Mouse (Mus musculus) kidney, embryonic 16.5 days (tissue): ENCODE results near the gene Ceacam16. TPM values are rescaled to one million over a fixed set of nuclear protein-coding genes. Genes with fewer than 3 reads are reported as not detected.
A peak's percentile ranks its signal among the peaks of the same experiment; 100 is the strongest.

Source experiments
- ATAC-seq: fragments of 200-750 bp; cut with Nextera tagmentation; 2 replicates; pipeline ENCODE4 v1.8.0; 2017; ENCODE audit warnings: moderate TSS enrichment; ENCODE audit not compliant: low FRiP score, low TSS enrichment
- H3K27ac ChIP-seq: fragments of 300-500 bp; sonication (generic); 2 replicates; pipeline ENCODE4 v1.5.1; 2014; ENCODE audit warnings: low read length
- H3K27me3 ChIP-seq: fragments of 300-500 bp; sonication (generic); 2 replicates; pipeline ENCODE4 v1.6.1; 2014; ENCODE audit warnings: low read length, control low read depth, mixed read lengths; ENCODE audit not compliant: insufficient read depth
- H3K36me3 ChIP-seq: fragments of 300-500 bp; sonication (generic); 2 replicates; pipeline ENCODE4 v1.6.1; 2014; ENCODE audit warnings: low read length, control low read depth, mixed read lengths; ENCODE audit not compliant: insufficient read depth
- H3K4me1 ChIP-seq: fragments of 300-500 bp; sonication (generic); 2 replicates; pipeline ENCODE4 v1.6.1; 2014; ENCODE audit warnings: low read length, control low read depth, mixed read lengths; ENCODE audit not compliant: insufficient read depth
- H3K4me2 ChIP-seq: fragments of 300-500 bp; sonication (generic); replicated peaks from 2 replicates; pipeline ENCODE4 v1.6.1; 2014; ENCODE audit warnings: low read depth, low read length
- H3K4me3 ChIP-seq: fragments of 300-500 bp; sonication (generic); 2 replicates; pipeline ENCODE4 v1.5.1; 2014; ENCODE audit warnings: mild to moderate bottlenecking, low read length
- H3K9ac ChIP-seq: fragments of 300-500 bp; sonication (generic); replicated peaks from 2 replicates; pipeline ENCODE4 v1.6.1; 2014; ENCODE audit warnings: low read length
- H3K9me3 ChIP-seq: fragments of 300-500 bp; sonication (generic); 2 replicates; pipeline ENCODE4 v1.6.1; 2016; ENCODE audit warnings: low read length, control low read depth
- WGBS: fragments of 180-500 bp; shearing (Covaris S2); extraction: QIAGEN DNeasy Blood & Tissue Kit; methylation state at CpG from one replicate; pipeline ENCODE4 v1.1.7; 2014; 5-methylcytosine and 5-hydroxymethylcytosine counted together
- polyA plus RNA-seq: library from polyadenylated mRNA; unstranded; fragments of >200 nt; fragmentation: Nextera tagmentation; extraction: Ambion mirVana; gene quantifications from 2 replicates; pipeline ENCODE4 v1.2.1, GENCODE M21; 2015

Ceacam16 gene
- polyA plus RNA-seq, result 0.15 TPM in 1 of 2 replicates, not detected in the other

GRCm38 (mm10) chr7:19861199-19861598, at the start of gene Ceacam16:
Ceacam16 (minus strand) TSS chr7:19861299.
- Histone ChIP-seq H3K4me3 (no peak within 1 kb of the TSS), H3K9me3 (no peaks in the 10 kb centered on the region), H3K36me3 (no peaks in the 10 kb centered on the region), H3K27ac (no peak within 1 kb of the TSS), H3K9ac (no peak within 1 kb of the TSS), H3K4me2 (no peak within 1 kb of the TSS), H3K27me3 (no peaks in the 10 kb centered on the region), H3K4me1 (no peaks in the 10 kb centered on the region)
- ATAC-seq, result no peak
- 79% methylated on average over 9 of the region's 9 CpGs for WGBS

- no peak overlapping the region for H3K4me2 ChIP-seq
- no peaks in the 10 kb centered on the region for H3K4me1 ChIP-seq
- H3K36me3 ChIP-seq, result peaks cover 41% of the 10 kb centered on the region
- 49% methylated on average over 21 of the region's 21 CpGs for WGBS
- H3K27me3 ChIP-seq, result no peaks in the 10 kb centered on the region
- H3K9me3 ChIP-seq, result peaks cover 5% of the 10 kb centered on the region; the same call in 1 of the 2 replicates
- peak; percentile 81 for ATAC-seq
- H3K27ac ChIP-seq, result no peak overlapping the region
- no peak overlapping the region for H3K4me3 ChIP-seq
- no peak overlapping the region for H3K9ac ChIP-seq
These were observed 49.6 kb upstream of the Ceacam16 start for GRCm38 (mm10) chr7:19910421-19911291.

- no peaks in the 10 kb centered on the region; the same call in 1 of the 2 replicates for H3K9me3 ChIP-seq
- no peak overlapping the region for H3K4me3 ChIP-seq
- ATAC-seq, result no peak
- H3K27me3 ChIP-seq, result no peaks in the 10 kb centered on the region
- no peaks in the 10 kb centered on the region for H3K36me3 ChIP-seq
- H3K27ac ChIP-seq, result no peak overlapping the region
- H3K4me2 ChIP-seq, result no peak overlapping the region
- H3K9ac ChIP-seq, result no peak overlapping the region
- H3K4me1 ChIP-seq, result no peaks in the 10 kb centered on the region
- WGBS, result 53% methylated on average over 8 of the region's 8 CpGs
These were observed 28.8 kb upstream of the Ceacam16 start for GRCm38 (mm10) chr7:19889881-19890280.

DNA sequence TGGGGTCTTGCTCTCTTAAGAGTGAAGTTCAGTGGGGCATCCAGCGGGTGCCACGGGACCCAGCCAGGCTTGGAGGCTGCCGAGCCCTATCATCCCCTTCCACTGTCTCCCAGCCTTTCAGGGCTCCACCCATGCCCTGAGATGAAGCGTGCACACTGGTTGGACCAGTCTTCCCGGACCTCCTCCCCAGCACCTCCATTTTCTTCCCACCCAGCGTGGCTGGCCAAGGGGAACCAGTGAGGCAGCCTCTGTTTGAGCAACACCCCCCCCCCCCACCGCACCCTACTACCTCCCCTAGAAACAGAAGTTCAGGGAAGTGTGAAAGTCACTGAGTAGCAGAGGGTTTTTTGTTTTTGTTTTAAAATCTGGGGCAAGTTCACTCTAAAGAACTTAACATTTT, 26.8 kb upstream of the Ceacam16 start, which contains the start of gene Ceacam19:
TSS of gene Ceacam19 (minus strand) at position 117 of the 400 bp plus-strand sequence.
- Histone ChIP-seq H3K9ac (no peak within 1 kb of the TSS), H3K27me3 (no peaks in the 10 kb centered on the region), H3K4me1 (no peaks in the 10 kb centered on the region), H3K4me2 (no peak within 1 kb of the TSS), H3K27ac (no peak within 1 kb of the TSS), H3K36me3 (no peaks in the 10 kb centered on the region), H3K9me3 (no peaks in the 10 kb centered on the region; the same call in 1 of the 2 replicates), H3K4me3 (no peak within 1 kb of the TSS)
- WGBS, result 70% methylated on average over 7 of the region's 7 CpGs
- no peak for ATAC-seq

GRCm38 (mm10) chr7:19880754-19881153, 19.7 kb upstream of the Ceacam16 start:
- Histone ChIP-seq H3K9ac (no peak overlapping the region), H3K36me3 (no peaks in the 10 kb centered on the region), H3K27ac (no peak overlapping the region), H3K4me3 (no peak overlapping the region), H3K9me3 (no peaks in the 10 kb centered on the region), H3K27me3 (no peaks in the 10 kb centered on the region), H3K4me2 (no peak overlapping the region), H3K4me1 (no peaks in the 10 kb centered on the region)
- whole genome bisulfite sequencing, result 80% methylated on average over 8 of the region's 8 CpGs
- no peak for ATAC-seq

DNA sequence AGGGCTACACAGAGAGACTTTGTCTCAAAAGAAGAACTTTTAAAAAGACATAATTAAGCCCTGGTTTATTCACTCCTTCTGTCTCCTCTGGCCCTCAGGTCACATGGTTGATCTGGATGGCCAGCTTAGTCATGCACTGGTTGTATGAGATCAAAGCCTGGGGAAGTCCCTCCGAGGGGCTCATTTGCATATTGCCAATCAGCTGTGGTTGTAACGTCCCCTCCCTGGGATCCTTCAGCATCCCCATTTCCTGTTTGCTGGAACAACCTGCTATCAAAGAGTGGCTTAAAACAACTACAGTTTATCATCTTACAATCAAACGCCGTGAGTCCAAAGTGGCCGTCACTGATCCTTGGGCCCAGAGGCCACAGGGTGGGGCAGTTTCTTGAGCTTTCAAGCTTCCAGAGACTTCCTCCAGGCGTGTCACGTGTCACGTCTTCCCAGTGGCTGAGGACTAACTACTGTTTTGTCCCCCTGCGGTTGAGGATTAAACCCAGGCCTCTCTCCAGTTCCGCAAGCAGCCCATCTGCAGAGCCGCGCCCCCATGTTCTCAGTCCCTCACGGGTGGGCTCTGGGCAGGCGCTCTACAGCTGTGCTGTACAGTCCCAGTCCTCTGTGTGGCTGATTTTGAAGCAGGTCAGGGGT, 15.8 kb upstream of the Ceacam16 start:
- Histone ChIP-seq H3K9me3 (no peaks in the 10 kb centered on the region), H3K36me3 (no peaks in the 10 kb centered on the region), H3K4me3 (no peak overlapping the region), H3K27ac (no peak overlapping the region), H3K9ac (no peak overlapping the region), H3K4me2 (no peak overlapping the region), H3K4me1 (no peaks in the 10 kb centered on the region), H3K27me3 (no peaks in the 10 kb centered on the region)
- ATAC-seq, result peak; percentile 12; the same call in 1 of the 2 replicates
- WGBS, result 32% methylated on average over 14 of the region's 14 CpGs

- Histone ChIP-seq H3K9me3 (no peaks in the 10 kb centered on the region), H3K4me2 (no peak overlapping the region), H3K4me1 (no peaks in the 10 kb centered on the region), H3K27ac (no peak overlapping the region), H3K4me3 (no peak overlapping the region), H3K27me3 (no peaks in the 10 kb centered on the region), H3K36me3 (no peaks in the 10 kb centered on the region), H3K9ac (no peak overlapping the region)
- ATAC-seq, result peak; percentile 29; the same call in 1 of the 2 replicates
- 48% methylated on average over 13 of the region's 13 CpGs for WGBS
These were observed 15.0 kb upstream of the Ceacam16 start for GRCm38 (mm10) chr7:19875948-19876682.

DNA sequence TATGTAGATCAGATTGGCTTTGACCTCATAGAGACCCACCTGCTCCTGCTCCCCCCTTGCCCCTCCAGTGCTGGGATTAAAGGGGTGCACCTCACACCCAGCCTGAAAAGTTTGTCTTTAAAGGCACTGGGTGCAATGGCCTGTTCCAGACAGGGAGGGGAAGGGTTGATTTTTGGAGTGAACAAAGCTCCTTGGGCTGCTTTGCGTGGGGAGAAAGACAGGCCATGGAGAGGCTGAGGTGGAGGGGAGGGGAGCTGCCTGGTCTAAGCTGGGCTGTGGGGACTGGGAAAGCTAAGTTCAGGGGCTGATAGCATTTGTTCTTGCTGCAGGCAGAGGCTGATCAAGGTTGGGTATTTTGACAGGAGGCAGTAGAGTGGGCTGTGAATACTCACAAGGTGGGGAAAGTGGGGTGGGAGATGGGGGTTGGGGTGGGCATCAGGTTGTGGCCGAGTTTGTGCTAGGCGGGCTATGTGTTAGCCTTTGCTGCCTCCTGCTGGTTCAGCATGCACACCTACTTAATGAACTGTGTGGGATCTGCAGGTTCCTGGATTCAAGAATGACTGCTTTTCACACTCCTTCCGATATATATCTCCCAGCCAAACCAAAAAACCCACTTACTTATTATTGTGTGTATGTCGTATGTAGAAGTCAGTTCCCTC, 11.0 kb upstream of the Ceacam16 start:
- H3K36me3 ChIP-seq, result no peaks in the 10 kb centered on the region
- H3K27ac ChIP-seq, result no peak overlapping the region
- no peak overlapping the region for H3K4me3 ChIP-seq
- no peaks in the 10 kb centered on the region for H3K9me3 ChIP-seq
- no peaks in the 10 kb centered on the region for H3K27me3 ChIP-seq
- H3K9ac ChIP-seq, result no peak overlapping the region
- H3K4me1 ChIP-seq, result no peaks in the 10 kb centered on the region
- WGBS, result 49% methylated on average over 5 of the region's 5 CpGs
- ATAC-seq, result no peak
- H3K4me2 ChIP-seq, result no peak overlapping the region

- ATAC-seq, result no peak
- H3K27me3 ChIP-seq, result no peaks in the 10 kb centered on the region
- no peak overlapping the region for H3K4me2 ChIP-seq
- no peaks in the 10 kb centered on the region for H3K4me1 ChIP-seq
- H3K4me3 ChIP-seq, result no peak overlapping the region
- WGBS, result 61% methylated on average over 10 of the region's 10 CpGs
- no peak overlapping the region for H3K9ac ChIP-seq
- H3K27ac ChIP-seq, result no peak overlapping the region
- H3K9me3 ChIP-seq, result no peaks in the 10 kb centered on the region
- H3K36me3 ChIP-seq, result no peaks in the 10 kb centered on the region
These were observed 10.1 kb upstream of the Ceacam16 start for GRCm38 (mm10) chr7:19871137-19871621.
